Mouse (Mus musculus): ENCODE measurements around the gene Bank1.

DNA sequence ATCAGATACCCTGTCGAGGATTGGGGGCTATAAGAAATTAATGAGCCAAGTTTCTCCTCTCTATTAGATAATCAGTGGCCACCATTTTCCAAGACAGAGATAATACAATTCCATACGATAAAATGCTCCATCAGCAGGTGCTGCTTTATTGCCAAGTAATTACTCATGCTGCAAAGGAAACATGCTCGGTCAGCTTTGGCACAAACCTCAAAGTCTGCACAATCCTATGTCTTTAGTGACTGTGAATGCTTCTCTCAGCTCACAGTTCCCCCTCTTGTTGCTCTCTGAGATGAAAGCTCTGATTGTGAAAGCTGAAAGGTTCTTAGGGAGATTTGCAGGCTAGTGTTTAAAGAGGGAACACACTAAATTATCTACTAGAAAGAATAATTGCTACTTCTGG, 193.9 kb downstream of the Bank1 start:
- TF ChIP-seq GATA1 (IDR thresholded peaks at IDR 0.05; ENCODE audit: low read length): no peak
- no peak for TF ChIP-seq TAL1 (IDR thresholded peaks at IDR 0.05; ENCODE audit: low read length)

All from erythroblast, embryonic 14.5 days (primary cell).